In genomic region chr7:6286921-6287531, GRCm38 (mm10) we compare ENCODE assay signal across 8 mouse cellular contexts. TPM values are rescaled to one million over a fixed set of nuclear protein-coding genes. Genes with fewer than 3 reads are reported as not detected.
DNase-seq lines count a peak whose midpoint lies in the region; ATAC-seq and TF ChIP-seq lines count a peak whose summit lies in the region.

No protein-coding gene starts in this region.

- peak overlapping the region; percentile 25; the same call in 1 of the 2 replicates for H3K9ac ChIP-seq in stomach, embryonic 14.5 days (replicated peaks; ENCODE audit: low read depth, low read length)

- ATAC-seq in stomach, embryonic 14.5 days (ENCODE audit: insufficient number of reproducible peaks, insufficient read depth, low FRiP score, low read depth), result peak; percentile 6; the same call in 1 of the 2 replicates

- no peak overlapping the region for H3K27ac ChIP-seq in bone marrow, adult 2 months (ENCODE audit: control insufficient read depth, insufficient read depth, low read depth, low read length, poor library complexity)
- peak overlapping the region; percentile 81 for H3K27ac ChIP-seq in forebrain, embryonic 10.5 days
- no peak overlapping the region; the same call in 1 of the 2 replicates for H3K27ac ChIP-seq in stomach, embryonic 14.5 days (ENCODE audit: low read length)

- WGBS in bone marrow, adult 2 months, result 31% methylated on average over 15 of the region's 15 CpGs
- 38% methylated on average over 15 of the region's 15 CpGs for WGBS in forebrain, embryonic 10.5 days
- 13% methylated on average over 15 of the region's 15 CpGs for WGBS in stomach, embryonic 14.5 days

- H3K4me3 ChIP-seq in bone marrow, adult 2 months (replicated peaks; ENCODE audit: control insufficient read depth, low read depth, low read length), result peak overlapping the region; percentile 95
- peak overlapping the region; percentile 55 for H3K4me3 ChIP-seq in forebrain, embryonic 10.5 days
- peak overlapping the region; percentile 42 for H3K4me3 ChIP-seq in stomach, embryonic 14.5 days (ENCODE audit: low read depth, low read length)

- no peak for TF ChIP-seq CTCF in bone marrow, adult 2 months (IDR thresholded peaks at IDR 0.05; ENCODE audit: control insufficient read depth, insufficient read depth, low read length)

- no peaks in the 10 kb centered on the region for H3K27me3 ChIP-seq in forebrain, embryonic 10.5 days (ENCODE audit: poor library complexity, severe bottlenecking)
- H3K27me3 ChIP-seq in stomach, embryonic 14.5 days (ENCODE audit: control insufficient read depth, insufficient read depth, low read length), result no peaks in the 10 kb centered on the region

- peak overlapping the region; percentile 74 for H3K4me2 ChIP-seq in stomach, embryonic 14.5 days (replicated peaks; ENCODE audit: low read depth, low read length)

- H3K36me3 ChIP-seq in forebrain, embryonic 10.5 days (replicated peaks), result no peaks in the 10 kb centered on the region
- H3K36me3 ChIP-seq in stomach, embryonic 14.5 days (ENCODE audit: control insufficient read depth, insufficient read depth, low read length), result no peaks in the 10 kb centered on the region

- H3K4me1 ChIP-seq in bone marrow, adult 2 months (ENCODE audit: control insufficient read depth, insufficient read depth, low read length), result no peaks in the 10 kb centered on the region; the same call in 1 of the 2 replicates
- peaks cover 26% of the 10 kb centered on the region for H3K4me1 ChIP-seq in forebrain, embryonic 10.5 days
- peaks cover 5% of the 10 kb centered on the region; the same call in 1 of the 2 replicates for H3K4me1 ChIP-seq in stomach, embryonic 14.5 days (ENCODE audit: control insufficient read depth, insufficient read depth, low read length)

- DNase-seq in kidney, adult 9 months, result peak; percentile 10
- DNase-seq in kidney, postnatal 25 days, result no peak
- DNase-seq in forebrain, embryonic 10.5 days (ENCODE audit: extremely low spot score, low spot score), result peak; percentile 16
- DNase-seq in layer of hippocampus, adult 18-20 months (ENCODE audit: low spot score in 2 of 2), result peak; percentile 39 to 78
- peak; percentile 60 for DNase-seq in mesoderm, embryonic 11.5 days (ENCODE audit: low read depth, low spot score)
- no peak for DNase-seq in urinary bladder, postnatal 10 days (ENCODE audit: low spot score)

- TF ChIP-seq POLR2A in bone marrow, adult 2 months (IDR thresholded peaks at IDR 0.05; ENCODE audit: borderline replicate concordance, control insufficient read depth, low read depth, low read length), result no peak

- H3K9me3 ChIP-seq in forebrain, embryonic 10.5 days, result no peaks in the 10 kb centered on the region
- no peaks in the 10 kb centered on the region for H3K9me3 ChIP-seq in stomach, embryonic 14.5 days (ENCODE audit: control insufficient read depth, low read depth, low read length)

RNA-seq across cellular contexts. Expression of gene Zfp667, which starts 0.6 kb away (rescaled TPM):
- polyA plus RNA-seq in bone marrow, adult 2 months (2011; ENCODE audit: insufficient read depth, insufficient read length, low replicate concordance, missing spikeins), result 1.2 TPM in 1 of 2 replicates, not detected in the other
- polyA plus RNA-seq in forebrain, embryonic 10.5 days (2016; fragmentation: Nextera tagmentation; extraction: Ambion mirVana), result 6.3 and 6.6 TPM in 2 replicates
- total RNA-seq in layer of hippocampus, adult 18-20 months (2021), result 10 to 100 TPM; 17.0 to 19.5 TPM
- 8.7 and 9.0 TPM in 2 replicates for polyA plus RNA-seq in stomach, embryonic 14.5 days (2014; fragmentation: Nextera tagmentation; extraction: Ambion mirVana)

RNA-seq across cellular contexts. Expression of gene Epp13, which starts 34.5 kb away (rescaled TPM):
- polyA plus RNA-seq in bone marrow, adult 2 months (2011; ENCODE audit: insufficient read depth, insufficient read length, low replicate concordance, missing spikeins), result not detected in 2 replicates
- not detected in 2 replicates for polyA plus RNA-seq in forebrain, embryonic 10.5 days (2016; fragmentation: Nextera tagmentation; extraction: Ambion mirVana)
- total RNA-seq in layer of hippocampus, adult 18-20 months (2021), result not detected
- polyA plus RNA-seq in stomach, embryonic 14.5 days (2014; fragmentation: Nextera tagmentation; extraction: Ambion mirVana), result not detected in 2 replicates

RNA-seq across cellular contexts. Expression of gene Zfp583, which starts 44.1 kb away (rescaled TPM):
- 1.0 TPM in 1 of 2 replicates, not detected in the other for polyA plus RNA-seq in bone marrow, adult 2 months (2011; ENCODE audit: insufficient read depth, insufficient read length, low replicate concordance, missing spikeins)
- polyA plus RNA-seq in forebrain, embryonic 10.5 days (2016; fragmentation: Nextera tagmentation; extraction: Ambion mirVana), result 6.0 and 6.8 TPM in 2 replicates
- 10 to 100 TPM in 1 of 2 experiments, 1 to 10 TPM in 1; 9.8 to 10.1 TPM for total RNA-seq in layer of hippocampus, adult 18-20 months (2021)
- polyA plus RNA-seq in stomach, embryonic 14.5 days (2014; fragmentation: Nextera tagmentation; extraction: Ambion mirVana), result 5.2 and 5.8 TPM in 2 replicates

RNA-seq across cellular contexts. Expression of gene Gm3854, which starts 56.5 kb away (rescaled TPM):
- not detected in 2 replicates for polyA plus RNA-seq in bone marrow, adult 2 months (2011; ENCODE audit: insufficient read depth, insufficient read length, low replicate concordance, missing spikeins)
- polyA plus RNA-seq in forebrain, embryonic 10.5 days (2016; fragmentation: Nextera tagmentation; extraction: Ambion mirVana), result 2.7 and 3.4 TPM in 2 replicates
- total RNA-seq in layer of hippocampus, adult 18-20 months (2021), result 1 to 10 TPM; 6.2 to 6.3 TPM
- polyA plus RNA-seq in stomach, embryonic 14.5 days (2014; fragmentation: Nextera tagmentation; extraction: Ambion mirVana), result 2.1 and 2.3 TPM in 2 replicates

Comparison
In these comparisons a context has a peak if more than half of its experiments do, and no peak if none do; other contexts are left out.
1. DNase-seq: peak in kidney, adult 9 months (single experiment), forebrain, embryonic 10.5 days (single experiment), layer of hippocampus, adult 18-20 months (2 of 2) and mesoderm, embryonic 11.5 days (single experiment); none in kidney, postnatal 25 days (0 of 2) and urinary bladder, postnatal 10 days (single experiment).
2. H3K4me3 ChIP-seq: peak in every context shown above with its lines; median percentile 95 in bone marrow, adult 2 months; 55 in forebrain, embryonic 10.5 days; 42 in stomach, embryonic 14.5 days.